Mouse (Mus musculus): Measurements from ENCODE around the gene A730071L15Rik.

DNA sequence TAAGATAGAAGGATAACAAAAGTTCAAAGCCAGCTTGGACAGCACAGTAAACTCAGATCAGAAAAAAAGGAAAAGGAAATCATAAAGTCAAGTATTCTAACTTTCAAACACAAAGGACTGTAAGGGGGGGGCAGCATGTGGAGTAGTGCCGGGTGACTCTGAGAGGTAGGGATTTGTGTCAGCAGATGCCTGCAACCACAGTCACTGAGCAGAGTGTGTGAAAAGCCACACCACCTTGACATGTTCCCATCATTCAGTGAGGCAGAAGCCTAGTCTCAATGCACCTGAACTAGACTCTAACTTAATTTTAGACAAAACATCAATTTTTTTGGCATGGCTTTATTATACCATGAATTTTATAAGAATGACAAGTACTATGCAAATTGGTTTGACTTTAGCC is 24.3 kb upstream of the A730071L15Rik start:
- no peak for TF ChIP-seq CTCF (IDR thresholded peaks at IDR 0.05; ENCODE audit: low read depth, low read length)
- no peak for TF ChIP-seq EP300 (IDR thresholded peaks at IDR 0.05; ENCODE audit: insufficient read depth, low read depth, low read length)

Measured in ES-Bruce4 (cell line).